Mouse (Mus musculus) lung, adult 2 months (tissue): ENCODE measurements at regions not wholly inside any gene's neighbourhood (a gene's known extent, or its start where the extent isn't known, plus 50 kb on each side); places are given as distances from the start of the nearest gene placed in this dataset.

Experiments used
- CTCF ChIP-seq: fragments of 200-500 bp; IDR thresholded peaks from 2 replicates; pipeline ENCODE4 v1.5.1; 2011; ENCODE audit warnings: mild to moderate bottlenecking, low read length, control low read depth; ENCODE audit not compliant: insufficient read depth
- POLR2A ChIP-seq: fragments of 200-500 bp; IDR thresholded peaks from 2 replicates; pipeline ENCODE4 v1.6.1; 2011; ENCODE audit warnings: low read depth, mild to moderate bottlenecking, control low read depth, low read length, borderline replicate concordance; ENCODE audit errors: extremely low read depth

DNA sequence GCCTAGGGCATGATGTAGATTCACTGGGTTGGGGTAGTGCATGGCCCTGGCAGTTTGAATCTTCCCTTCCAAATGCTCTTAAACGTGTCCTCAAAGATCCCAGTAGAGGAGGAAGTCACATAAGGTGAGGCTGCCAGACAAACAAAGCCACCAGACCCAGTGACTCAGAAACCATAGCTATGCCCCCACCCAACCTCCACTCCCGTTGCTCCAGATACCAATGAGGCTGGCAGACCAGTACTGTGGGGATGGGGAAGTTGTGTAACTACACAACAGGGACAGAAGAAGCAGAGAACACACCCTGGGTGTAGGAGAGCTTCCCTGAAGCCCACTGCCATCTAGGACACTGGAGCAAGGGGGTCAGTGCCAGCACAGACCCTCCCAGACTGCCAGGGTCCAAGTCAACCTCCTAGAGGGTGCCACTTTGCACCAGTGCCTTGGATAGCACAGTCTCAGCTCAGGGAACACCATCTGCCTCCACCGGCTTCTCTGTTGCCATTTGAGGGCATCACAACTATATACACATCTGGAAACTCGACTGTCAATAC is 145.2 kb upstream of the Zmiz1 start:
- TF ChIP-seq CTCF (no peak), POLR2A (no peak)
